8 mouse cellular contexts compared by ENCODE assay signal in genomic region chr11:76623206-76623961, GRCm38 (mm10). TPM values are rescaled to one million over a fixed set of nuclear protein-coding genes. Genes with fewer than 3 reads are reported as not detected.
DNase-seq lines count a peak whose midpoint lies in the region; ATAC-seq and TF ChIP-seq lines count a peak whose summit lies in the region.

No protein-coding gene starts in this region.

- TF ChIP-seq POLR2A in cortical plate, adult 2 months (IDR thresholded peaks at IDR 0.05; ENCODE audit: extremely low read depth, insufficient read depth, low read length): no peak
- no peak for TF ChIP-seq POLR2A in heart, adult 2 months (IDR thresholded peaks at IDR 0.05; ENCODE audit: insufficient read depth, low read depth, low read length)

- intact Hi-C loops in heart, adult 2 months (cut with DNase I): no loop called here

- peak overlapping the region; percentile 35 for H3K4me3 ChIP-seq in erythroblast, embryonic 14.5 days (replicated peaks)
- peak overlapping the region; percentile 37 for H3K4me3 ChIP-seq in cortical plate, adult 2 months (ENCODE audit: insufficient read depth, low read length)
- H3K4me3 ChIP-seq in heart, adult 2 months: peak overlapping the region; percentile 56
- peak overlapping the region; percentile 62 for H3K4me3 ChIP-seq in liver, embryonic 11.5 days (ENCODE audit: low read depth, low read length)

- H3K4me1 ChIP-seq in erythroblast, embryonic 14.5 days (ENCODE audit: control insufficient read depth): no peaks in the 10 kb centered on the region; the same call in 1 of the 2 replicates
- H3K4me1 ChIP-seq in cortical plate, adult 2 months (ENCODE audit: control insufficient read depth, insufficient read depth, low read length): no peaks in the 10 kb centered on the region
- H3K4me1 ChIP-seq in heart, adult 2 months (ENCODE audit: control insufficient read depth, insufficient read depth, low read length): no peaks in the 10 kb centered on the region
- 0 out of 2 replicates have a peak, but pooled peaks cover 5% of the 10 kb centered on the region for H3K4me1 ChIP-seq in liver, embryonic 11.5 days (replicated peaks; ENCODE audit: control insufficient read depth, insufficient read depth, low read length)

- H3K9me3 ChIP-seq in erythroblast, embryonic 14.5 days (ENCODE audit: control insufficient read depth, low read length): no peaks in the 10 kb centered on the region; the same call in 1 of the 2 replicates
- H3K9me3 ChIP-seq in liver, embryonic 11.5 days (ENCODE audit: control insufficient read depth, low read length): no peaks in the 10 kb centered on the region

- peaks cover 49% of the 10 kb centered on the region for H3K27me3 ChIP-seq in erythroblast, embryonic 14.5 days (ENCODE audit: control insufficient read depth)
- H3K27me3 ChIP-seq in heart, adult 2 months (ENCODE audit: control insufficient read depth, insufficient read depth, low read length): peaks cover 4% of the 10 kb centered on the region; the same call in 1 of the 2 replicates
- peaks cover 54% of the 10 kb centered on the region for H3K27me3 ChIP-seq in liver, embryonic 11.5 days (replicated peaks; ENCODE audit: control insufficient read depth, insufficient read depth, low read length)

- WGBS in heart, adult 2 months: 2% methylated on average over 71 of the region's 72 CpGs
- WGBS in liver, embryonic 11.5 days: 1% methylated on average over 57 of the region's 72 CpGs

- TF ChIP-seq CTCF in cortical plate, adult 2 months (IDR thresholded peaks at IDR 0.05; ENCODE audit: extremely low read depth, insufficient read depth, low read length): no peak
- no peak for TF ChIP-seq CTCF in heart, adult 2 months (IDR thresholded peaks at IDR 0.05)

- peak overlapping the region; percentile 96 for H3K4me2 ChIP-seq in liver, embryonic 11.5 days

- no peak for TF ChIP-seq EP300 in heart, adult 2 months (IDR thresholded peaks at IDR 0.05; ENCODE audit: insufficient read depth, low read depth, low read length)

- no peaks in the 10 kb centered on the region for H3K36me3 ChIP-seq in erythroblast, embryonic 14.5 days (ENCODE audit: control insufficient read depth)
- no peaks in the 10 kb centered on the region for H3K36me3 ChIP-seq in heart, adult 2 months (ENCODE audit: control insufficient read depth, insufficient read depth, low read length)
- H3K36me3 ChIP-seq in liver, embryonic 11.5 days (ENCODE audit: control insufficient read depth, insufficient read depth, low read length): no peaks in the 10 kb centered on the region

- H3K27ac ChIP-seq in cortical plate, adult 2 months (ENCODE audit: insufficient read depth, low read length): no peak overlapping the region
- no peak overlapping the region for H3K27ac ChIP-seq in heart, adult 2 months
- H3K27ac ChIP-seq in liver, embryonic 11.5 days (ENCODE audit: low read depth, low read length): no peak overlapping the region

- H3K79me2 ChIP-seq in heart, adult 2 months (replicated peaks; ENCODE audit: control insufficient read depth, insufficient read depth, low read length): no peaks in the 10 kb centered on the region

- peak; percentile 79 for DNase-seq in heart, adult 2 months
- DNase-seq in kidney, adult 11 months: peak; percentile 38
- DNase-seq in liver, embryonic 11.5 days (ENCODE audit: low spot score): peak; percentile 68
- DNase-seq in thymus, adult 18-20 months: peak; percentile 8 to 10

- peak overlapping the region; percentile 67 for H3K9ac ChIP-seq in heart, adult 2 months (ENCODE audit: low read depth, low read length)
- peak overlapping the region; percentile 50 for H3K9ac ChIP-seq in liver, embryonic 11.5 days (ENCODE audit: low read depth, low read length)

- no peak for ATAC-seq in erythroblast, adult 5-6 weeks (replicated peaks; ENCODE audit: low FRiP score, poor library complexity, severe bottlenecking)
- ATAC-seq in liver, embryonic 11.5 days (replicated peaks; ENCODE audit: low FRiP score): 0 out of 2 replicates have a peak, but pooled peaks have one; percentile 29
- ATAC-seq in monocyte, adult 5-6 weeks (replicated peaks; ENCODE audit: insufficient number of reproducible peaks, low FRiP score, low TSS enrichment, poor library complexity, severe bottlenecking): peak; percentile 27; the same call in 1 of the 2 replicates

RNA-seq across cellular contexts. Expression of gene Abr, which starts 1.3 kb away (rescaled TPM):
- polyA plus RNA-seq in erythroblast, embryonic 14.5 days (2012): 0.03 and 0.04 TPM in 2 replicates
- total RNA-seq in erythroblast, adult 5-6 weeks (2015; ENCODE audit: low replicate concordance): 7.5 and 7.9 TPM in 2 replicates
- 14.9 and 15.8 TPM in 2 replicates for total RNA-seq in erythroblast, adult 5-6 weeks (2017; ENCODE audit: low replicate concordance)
- polyA plus RNA-seq in cortical plate, adult 2 months (2012; rRNA removed): 266 and 292 TPM in 2 replicates
- total RNA-seq in heart, adult 2 months (2021): 10 to 100 TPM; 23.4 to 32.2 TPM
- 26.6 and 37.5 TPM in 2 replicates for polyA plus RNA-seq in heart, adult 2 months (2012; rRNA removed)
- polyA plus RNA-seq in liver, embryonic 11.5 days (2014; fragmentation: Nextera tagmentation; extraction: Ambion mirVana): 11.6 and 12.9 TPM in 2 replicates
- 129 to 139 TPM (median 130 TPM) in 3 replicates for total RNA-seq in monocyte, adult 5-6 weeks (2017)

RNA-seq across cellular contexts. Expression of gene Bhlha9, which starts 48.9 kb away (rescaled TPM):
- polyA plus RNA-seq in erythroblast, embryonic 14.5 days (2012): not detected in 2 replicates
- total RNA-seq in erythroblast, adult 5-6 weeks (2015; ENCODE audit: low replicate concordance): not detected in 2 replicates
- not detected in 2 replicates for total RNA-seq in erythroblast, adult 5-6 weeks (2017; ENCODE audit: low replicate concordance)
- 3.5 and 4.5 TPM in 2 replicates for polyA plus RNA-seq in cortical plate, adult 2 months (2012; rRNA removed)
- not detected for total RNA-seq in heart, adult 2 months (2021)
- polyA plus RNA-seq in heart, adult 2 months (2012; rRNA removed): not detected in 2 replicates
- polyA plus RNA-seq in liver, embryonic 11.5 days (2014; fragmentation: Nextera tagmentation; extraction: Ambion mirVana): 0.37 TPM in 1 of 2 replicates, not detected in the other
- total RNA-seq in monocyte, adult 5-6 weeks (2017): not detected in 3 replicates

RNA-seq across cellular contexts. Expression of gene Trarg1, which starts 56.2 kb away (rescaled TPM):
- not detected in 2 replicates for polyA plus RNA-seq in erythroblast, embryonic 14.5 days (2012)
- total RNA-seq in erythroblast, adult 5-6 weeks (2015; ENCODE audit: low replicate concordance): not detected in 2 replicates
- not detected in 2 replicates for total RNA-seq in erythroblast, adult 5-6 weeks (2017; ENCODE audit: low replicate concordance)
- 0.32 and 0.40 TPM in 2 replicates for polyA plus RNA-seq in cortical plate, adult 2 months (2012; rRNA removed)
- total RNA-seq in heart, adult 2 months (2021): 1 to 10 TPM; 3.5 to 3.8 TPM
- 2.3 and 4.7 TPM in 2 replicates for polyA plus RNA-seq in heart, adult 2 months (2012; rRNA removed)
- 0.07 TPM in 1 of 2 replicates, not detected in the other for polyA plus RNA-seq in liver, embryonic 11.5 days (2014; fragmentation: Nextera tagmentation; extraction: Ambion mirVana)
- total RNA-seq in monocyte, adult 5-6 weeks (2017): not detected in 3 replicates

Comparison
In these comparisons a context has a peak if more than half of its experiments do, and no peak if none do; other contexts are left out.
1. DNase-seq: peak in every context shown above with its lines; median percentile 79 in heart, adult 2 months; 68 in liver, embryonic 11.5 days; 38 in kidney, adult 11 months; 9 in thymus, adult 18-20 months.
2. RNA of gene Abr, which starts 1.3 kb away (polyA plus RNA-seq): 266 to 292 TPM in cortical plate, adult 2 months, 26.6 to 37.5 TPM in heart, adult 2 months and 11.6 to 12.9 TPM in liver, embryonic 11.5 days; 0.03 to 0.04 TPM in erythroblast, embryonic 14.5 days; every median in the first group is over 10 times any median in the second.
3. Peak in every context shown above with its lines, with median percentiles within 50 percentile points of each other: H3K4me3 ChIP-seq.